Mouse (Mus musculus): ENCODE measurements around the gene Gm20388.
A peak's percentile ranks its signal among the peaks of the same experiment; 100 is the strongest.

Gm20388 gene

DNA sequence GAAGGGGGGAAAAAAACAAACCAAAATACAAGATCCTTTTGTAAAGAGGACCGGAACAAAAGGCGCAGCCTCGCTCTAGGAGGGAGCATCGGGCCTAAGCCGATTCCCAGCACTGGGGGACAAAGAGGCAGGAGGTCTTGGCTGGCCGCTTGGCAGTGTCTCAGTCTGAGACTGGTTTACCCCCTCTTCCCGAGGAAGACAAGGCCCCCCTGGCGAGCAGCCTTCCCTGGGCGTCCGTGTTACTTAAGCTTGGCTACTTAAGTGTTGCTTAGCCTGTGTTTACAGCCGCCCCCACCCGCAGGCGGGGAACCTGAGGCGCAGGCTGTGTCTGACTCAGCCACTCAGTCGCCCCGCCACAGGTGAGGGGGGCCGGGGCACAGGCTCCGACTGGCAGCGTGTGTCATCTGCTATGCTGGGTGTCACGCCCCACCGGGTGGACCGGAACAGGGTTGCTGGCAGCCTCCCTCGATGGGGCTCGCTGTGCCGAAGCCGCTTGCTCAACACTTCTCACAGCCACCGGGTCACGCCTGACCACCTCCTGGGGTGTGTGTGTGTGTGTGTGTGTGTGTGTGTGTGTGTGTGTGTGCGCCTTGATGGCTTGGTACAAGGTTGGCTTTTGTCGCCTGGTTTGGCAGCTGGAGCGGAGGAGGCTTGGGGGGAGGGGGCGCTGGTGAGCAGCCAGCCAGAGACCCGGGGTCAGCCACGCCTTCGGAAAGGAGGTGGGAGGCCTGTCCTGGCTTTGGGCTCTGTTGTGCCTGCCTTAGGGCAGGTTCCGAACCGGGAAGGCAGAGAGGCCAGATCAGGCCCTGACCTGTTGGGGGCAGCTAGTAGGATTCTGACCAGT is 628.0 kb downstream of the Gm20388 start:
- peak; percentile 90 to 93 for DNase-seq

DNA sequence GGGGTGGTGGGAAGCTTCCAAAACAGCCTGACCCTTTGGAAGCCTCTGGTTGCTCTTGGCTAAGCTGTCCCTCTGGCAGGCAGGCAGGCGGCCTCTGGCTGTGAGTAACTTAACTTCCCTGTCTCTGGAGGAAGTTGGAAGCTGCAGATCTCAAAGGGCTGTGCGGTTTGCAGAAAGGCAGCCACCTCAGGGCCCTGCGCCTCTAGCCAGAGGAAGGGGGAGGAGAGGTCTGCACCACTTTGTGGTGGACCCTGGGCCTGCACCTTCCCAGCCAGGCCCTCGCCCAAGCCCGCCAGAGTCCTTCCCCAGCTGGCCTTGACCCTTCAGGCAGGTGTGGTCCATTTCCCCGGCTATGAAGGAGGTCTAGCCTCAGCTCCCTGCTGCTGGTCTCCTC is 628.7 kb downstream of the Gm20388 start:
- peak; percentile 60 to 66 for DNase-seq

DNA sequence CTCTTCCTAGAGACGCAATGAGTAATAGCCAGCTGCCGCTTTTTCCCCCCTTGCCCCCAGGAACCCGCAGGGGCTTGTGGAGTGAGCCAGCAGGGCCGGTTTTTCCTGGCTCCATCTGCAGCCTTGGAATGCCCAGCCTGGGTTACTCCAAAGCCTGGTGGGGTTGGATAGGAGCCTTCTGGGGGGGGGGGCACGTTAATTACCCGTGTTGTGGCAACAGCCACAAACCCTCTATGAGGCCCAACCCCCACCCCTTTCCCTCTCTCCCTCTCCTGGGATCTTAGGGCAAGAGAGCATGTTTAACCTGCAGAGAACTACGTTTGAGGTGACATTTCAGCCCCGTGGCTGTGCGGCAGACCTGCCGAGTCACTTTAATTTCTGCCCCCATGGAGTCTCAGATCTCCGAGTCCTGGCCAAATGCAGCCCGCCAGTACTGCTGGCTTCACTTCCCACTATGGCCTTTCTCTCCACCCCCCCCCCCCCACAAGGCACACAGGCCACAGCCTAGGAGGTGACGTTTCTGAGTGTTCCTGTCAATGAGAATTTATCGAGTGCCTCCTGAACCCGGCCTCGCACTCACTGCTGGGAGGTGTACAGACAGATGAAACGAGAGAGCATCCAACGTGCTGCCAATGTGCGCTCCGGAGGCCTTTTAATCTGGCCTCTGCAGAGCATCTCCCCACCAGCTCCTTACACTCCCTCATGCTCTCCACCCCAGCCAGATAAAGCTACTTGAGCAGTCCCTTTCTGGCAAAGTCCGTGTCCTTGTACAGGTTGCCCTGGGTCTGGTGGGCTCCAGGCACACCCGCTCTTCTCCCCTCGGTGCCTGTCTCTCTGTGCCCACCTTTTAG is 629.4 kb downstream of the Gm20388 start:
- no peak for DNase-seq

DNA sequence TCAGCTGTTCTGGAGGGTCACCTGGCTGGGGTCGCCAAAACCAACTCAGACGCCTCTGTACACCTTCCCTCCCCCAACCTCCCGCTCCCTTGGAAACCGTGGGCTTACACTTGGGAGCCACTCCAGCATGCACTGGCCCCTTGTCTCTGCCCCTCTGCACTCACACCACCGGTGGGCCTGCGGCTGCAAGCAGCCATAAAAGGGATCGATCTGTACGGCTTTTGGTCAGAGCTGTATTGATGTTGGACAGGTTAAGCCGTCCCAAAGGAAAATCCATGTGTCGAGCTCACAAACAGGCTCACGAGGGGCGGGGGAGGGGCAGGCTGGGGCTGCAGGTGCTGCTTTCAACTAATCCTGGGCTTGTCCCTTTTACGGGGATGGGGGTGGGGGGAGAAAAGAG is 632.4 kb downstream of the Gm20388 start:
- DNase-seq: no peak

DNA sequence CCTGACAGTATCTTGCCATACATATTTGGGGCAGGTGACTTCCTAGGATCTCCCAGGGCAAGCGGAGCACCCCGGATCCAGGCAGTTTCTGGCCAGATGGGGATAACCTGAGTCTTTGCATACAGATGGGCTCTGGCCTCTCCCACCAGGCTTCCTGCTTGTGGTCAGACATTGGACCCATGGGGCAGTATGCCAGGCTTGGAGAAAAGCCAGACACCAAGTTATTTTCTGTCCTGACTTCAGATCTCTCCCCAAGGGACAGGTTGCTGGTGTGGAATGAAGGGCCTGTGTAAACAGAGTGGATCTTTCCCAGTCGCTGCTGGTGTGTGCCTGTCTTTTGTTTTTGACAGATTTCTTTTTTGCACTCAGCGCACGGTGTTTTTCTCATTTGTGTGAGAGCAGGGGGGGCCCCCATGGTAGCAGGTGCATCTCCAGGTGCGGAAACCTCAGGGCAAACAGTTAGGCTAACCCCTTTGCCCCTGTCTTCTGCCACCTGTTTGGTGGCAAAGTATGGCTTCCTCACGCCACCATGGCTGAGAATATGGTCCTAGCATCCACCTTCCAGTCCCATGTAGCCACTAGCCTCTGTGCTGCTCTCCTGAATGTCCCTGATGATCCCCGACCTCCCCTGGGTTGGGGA is 632.9 kb downstream of the Gm20388 start:
- DNase-seq: peak; percentile 64 to 81

DNA sequence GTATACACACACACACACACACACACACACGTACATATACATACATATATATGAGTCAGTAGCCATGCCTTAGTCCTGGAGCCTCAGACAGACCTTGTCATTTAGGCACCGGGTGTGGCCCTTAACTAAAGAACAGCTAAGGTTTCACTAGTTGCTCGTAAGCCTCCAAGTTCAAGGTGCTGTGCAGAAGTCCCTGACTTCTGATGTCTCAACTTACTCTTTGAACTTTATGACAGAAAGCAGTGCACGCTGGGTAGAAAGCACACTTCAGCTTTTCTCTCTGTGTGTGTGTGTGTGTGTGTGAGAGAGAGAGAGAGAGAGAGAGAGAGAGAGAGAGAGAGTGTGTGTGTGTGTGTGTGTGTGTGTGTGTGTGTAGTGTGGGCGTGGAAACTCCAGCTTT is 633.5 kb downstream of the Gm20388 start:
- DNase-seq: peak in 1 of 2 experiments; percentile 67

DNA sequence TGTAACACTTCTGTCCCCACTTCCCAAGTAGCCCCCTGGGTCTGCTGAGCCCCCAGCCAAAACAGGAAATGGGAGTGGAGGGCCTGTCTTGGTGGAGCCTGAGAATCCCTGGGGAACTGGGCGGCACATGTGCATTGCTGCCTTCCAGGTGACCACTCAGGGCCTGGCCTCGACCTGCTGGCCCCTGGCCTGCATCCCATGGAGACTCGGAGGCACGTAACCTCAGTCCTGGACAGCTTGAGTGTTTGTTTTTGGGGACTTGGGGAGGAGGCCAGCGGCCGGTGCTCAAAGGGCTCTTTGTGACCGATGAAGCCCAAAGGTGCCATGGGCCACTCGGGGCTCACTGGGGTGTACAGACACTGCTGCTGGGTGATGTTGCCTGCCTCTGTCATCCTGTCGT is 636.9 kb downstream of the Gm20388 start:
- DNase-seq: no peak

DNA sequence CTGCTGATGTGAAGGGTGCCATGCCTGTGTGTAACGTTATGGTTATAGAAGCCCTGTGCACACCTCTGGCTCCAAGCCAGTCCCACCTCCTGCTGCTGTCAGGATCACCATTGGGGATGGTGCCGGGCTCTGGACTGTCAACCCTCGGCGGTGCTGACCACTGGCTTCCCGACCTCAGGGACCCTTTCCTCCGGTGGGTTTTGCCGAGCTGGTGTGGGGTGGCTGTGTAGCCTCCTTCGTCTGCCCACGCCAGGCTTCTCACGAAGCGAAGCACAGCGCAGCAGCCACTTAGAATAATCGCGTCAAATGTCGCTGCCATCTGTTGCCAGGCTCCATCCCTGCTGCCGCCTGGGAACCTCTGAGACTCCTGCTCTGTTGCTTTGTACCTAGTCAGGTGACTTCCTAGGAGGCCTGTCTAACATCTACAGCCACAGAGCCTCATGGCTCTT is 637.7 kb downstream of the Gm20388 start:
- no peak for DNase-seq

DNA sequence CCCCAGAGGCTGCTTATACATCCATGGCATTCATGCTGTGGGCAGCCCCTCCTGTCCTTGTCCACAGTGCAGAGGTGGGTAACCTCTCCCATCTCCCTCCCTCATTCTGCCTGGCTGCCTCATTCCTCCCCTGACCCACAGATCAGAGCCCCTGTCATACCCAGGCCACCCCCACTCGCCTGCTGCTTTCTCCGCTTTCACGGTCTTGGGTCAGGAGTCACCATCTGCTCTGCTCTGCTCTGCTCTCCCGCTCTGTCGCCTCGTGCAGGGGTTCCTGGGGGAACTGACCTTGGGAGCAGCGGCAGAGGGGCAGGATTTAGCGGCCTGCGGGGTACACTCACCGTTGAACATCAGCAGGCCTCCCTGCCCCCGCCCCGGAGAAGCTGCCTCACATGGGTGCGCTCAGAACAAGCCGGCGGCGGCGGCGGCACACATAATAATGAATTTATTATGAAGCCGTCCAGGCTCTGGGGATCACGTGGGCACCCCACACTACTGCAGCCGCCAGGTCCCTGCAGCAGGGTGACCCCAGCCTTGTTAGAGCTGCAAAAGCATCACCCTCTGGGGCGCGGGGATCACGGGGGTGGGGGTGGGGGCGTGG is 638.8 kb downstream of the Gm20388 start:
- no peak for DNase-seq

DNA sequence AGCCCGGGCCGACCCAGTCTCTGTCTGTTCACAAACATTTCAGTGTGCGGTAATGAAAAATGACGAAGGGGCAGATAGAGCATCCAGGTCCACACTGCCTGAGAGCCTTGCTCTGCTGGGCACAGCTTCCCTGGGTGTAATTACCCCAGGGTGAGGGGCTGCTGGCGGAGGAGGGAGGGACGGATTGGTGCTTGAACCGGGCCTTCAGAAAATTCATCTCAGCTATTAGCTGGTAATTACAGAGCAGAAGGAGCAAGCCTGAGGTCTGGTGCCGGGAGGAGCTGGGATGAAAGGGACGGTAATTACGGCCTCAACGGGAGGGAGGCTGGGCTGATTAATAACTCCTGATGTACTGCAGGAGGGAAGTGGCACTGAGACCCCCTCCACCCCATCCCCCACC is 639.3 kb downstream of the Gm20388 start:
- DNase-seq: no peak

DNA sequence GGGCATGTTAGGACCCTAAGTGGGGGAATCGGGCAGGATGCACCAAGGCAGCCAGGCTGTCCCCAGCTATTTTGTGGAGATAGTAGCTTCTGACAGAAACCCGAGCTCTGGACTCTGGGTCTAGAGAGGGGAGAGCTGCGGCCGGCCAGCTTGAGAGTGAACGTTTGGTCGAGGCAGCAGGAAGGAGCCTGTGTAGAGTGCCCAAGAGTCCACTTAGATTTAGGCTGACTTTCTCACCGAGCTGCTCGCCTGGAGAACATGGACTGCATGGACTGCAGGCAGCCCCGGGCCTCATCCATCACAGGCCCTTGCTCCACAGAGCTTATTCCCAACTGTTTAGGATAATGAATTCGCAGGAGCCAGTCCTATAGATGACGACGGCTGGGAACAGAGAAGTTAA is 639.8 kb downstream of the Gm20388 start:
- no peak for DNase-seq

DNA sequence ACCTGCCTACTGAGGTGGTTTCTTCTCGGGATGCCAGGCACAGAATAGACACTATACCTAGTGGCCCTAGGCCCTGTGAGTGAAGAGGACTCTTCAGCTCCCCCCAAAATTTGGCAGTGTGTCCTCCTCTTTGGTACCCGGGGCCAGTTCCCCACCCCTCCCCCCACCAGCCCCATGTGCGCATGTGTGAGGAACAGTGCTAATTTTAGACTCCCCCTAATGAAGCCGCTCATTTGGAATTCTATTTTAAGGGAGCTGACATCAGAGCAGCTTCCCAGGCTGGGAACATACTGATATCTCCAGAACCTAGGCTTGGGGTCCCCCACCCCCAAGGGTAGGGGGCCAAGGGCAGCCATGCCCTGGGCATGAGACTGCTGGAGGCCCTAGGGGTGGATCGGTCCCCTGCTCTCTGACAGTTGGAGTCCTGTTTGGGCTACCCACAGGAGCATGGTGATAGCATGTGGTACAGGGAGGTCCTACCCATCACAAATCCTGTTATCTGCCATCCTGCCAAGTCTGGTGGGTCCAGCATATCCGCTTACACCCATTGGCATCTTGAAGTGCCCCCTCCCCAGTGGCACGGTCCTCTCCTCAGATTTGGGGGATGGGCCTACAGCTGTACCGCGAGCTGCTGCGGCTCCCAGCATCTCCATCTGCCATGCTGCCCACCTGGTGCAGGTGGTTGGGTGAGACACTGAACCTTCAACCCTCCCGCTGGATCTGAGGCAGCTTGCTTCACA is 640.5 kb downstream of the Gm20388 start:
- DNase-seq: peak in 1 of 2 experiments; percentile 19

DNA sequence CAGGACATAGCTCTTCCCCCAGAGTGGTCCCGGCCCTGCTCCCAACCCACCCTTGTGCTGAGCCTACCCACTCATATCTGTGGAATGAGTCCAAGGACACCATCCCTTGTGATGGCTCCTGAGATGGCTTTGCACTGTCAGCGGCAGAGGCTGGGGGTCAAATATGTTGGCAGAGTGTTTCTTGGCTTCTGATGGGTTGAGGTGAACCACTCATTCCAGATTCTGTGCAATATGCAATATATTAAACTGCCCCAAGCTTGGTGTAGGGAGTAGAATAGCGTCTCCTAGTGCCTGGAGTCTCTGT is 641.0 kb downstream of the Gm20388 start:
- DNase-seq: no peak

DNA sequence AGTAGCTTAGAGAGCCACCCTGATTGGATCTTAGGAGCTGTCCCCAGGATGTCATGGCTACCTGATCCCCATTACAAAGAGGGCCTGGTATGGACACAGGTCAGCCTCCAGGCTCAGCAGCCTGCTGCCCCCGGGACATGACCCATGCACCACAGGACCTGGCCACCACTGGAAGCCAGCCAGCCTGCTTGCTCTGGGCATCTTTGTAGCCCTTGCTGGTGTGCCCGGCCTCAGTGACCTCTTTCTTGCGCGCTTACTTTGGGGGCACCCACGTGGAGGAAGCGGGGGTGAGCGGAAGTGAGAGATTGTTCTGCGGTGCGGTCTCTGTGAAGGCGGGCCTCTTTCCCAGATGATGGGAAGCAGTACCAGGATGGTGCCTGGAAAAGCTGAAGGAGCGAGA is 641.9 kb downstream of the Gm20388 start:
- DNase-seq: no peak

DNA sequence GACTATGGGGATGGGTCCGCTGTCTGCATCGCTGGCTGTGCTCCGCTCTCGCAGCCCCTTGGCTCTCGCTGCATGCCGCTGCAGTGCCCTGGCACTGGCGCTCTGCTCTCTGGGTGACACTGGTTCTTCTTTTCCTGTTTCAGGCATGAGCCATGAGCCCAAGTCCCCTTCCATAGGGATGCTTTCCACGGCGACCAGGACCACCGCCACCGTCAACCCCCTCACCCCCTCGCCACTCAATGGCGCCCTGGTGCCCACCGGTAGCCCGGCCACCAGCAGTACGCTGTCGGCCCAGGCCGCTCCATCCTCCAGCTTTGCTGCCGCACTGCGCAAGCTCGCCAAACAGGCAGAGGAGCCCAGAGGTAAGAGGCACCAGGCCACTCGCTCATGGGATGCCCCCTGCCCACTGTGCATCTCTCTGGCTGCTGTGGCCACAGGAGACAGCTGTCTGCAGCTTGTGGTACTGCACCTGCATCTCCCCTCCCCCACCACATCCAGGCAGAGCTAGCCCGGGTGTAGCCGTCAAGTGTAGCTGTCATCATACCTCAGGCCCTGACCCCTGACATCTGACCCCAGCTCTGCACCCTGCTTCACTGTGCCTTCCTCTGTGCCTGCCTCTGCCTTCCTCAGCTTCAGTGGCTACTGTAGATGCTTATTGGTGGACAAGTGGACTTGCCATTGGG is 642.9 kb downstream of the Gm20388 start:
- DNase-seq: peak; percentile 60 to 70

DNA sequence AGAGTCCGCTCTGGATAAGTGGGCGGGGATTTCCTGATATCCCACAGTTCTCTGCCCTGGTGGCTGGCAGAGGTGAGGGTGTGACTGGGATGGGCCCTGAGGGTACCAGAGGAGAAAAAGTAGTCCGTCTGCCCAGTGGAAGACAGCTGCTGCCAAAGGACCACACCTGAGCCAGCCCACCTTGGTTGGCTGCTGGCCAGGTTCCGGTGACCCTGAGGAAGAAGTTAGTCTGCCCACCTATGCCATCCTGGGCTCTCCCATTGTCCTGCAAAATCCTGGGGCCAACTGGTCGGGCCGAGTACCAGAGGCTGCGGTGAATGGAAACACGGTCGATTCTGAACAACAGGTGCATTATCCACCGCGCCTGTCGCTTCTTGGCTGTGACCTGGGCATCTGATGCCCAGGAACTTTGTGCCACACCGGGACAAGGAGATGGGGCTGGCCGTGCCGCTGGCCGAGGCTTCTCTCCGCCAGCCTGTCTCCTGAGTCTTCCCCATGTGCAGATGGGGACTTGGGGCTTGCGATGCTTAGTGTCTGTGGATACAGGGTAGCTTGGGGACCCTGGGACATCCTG is 643.9 kb downstream of the Gm20388 start:
- no peak for DNase-seq

DNA sequence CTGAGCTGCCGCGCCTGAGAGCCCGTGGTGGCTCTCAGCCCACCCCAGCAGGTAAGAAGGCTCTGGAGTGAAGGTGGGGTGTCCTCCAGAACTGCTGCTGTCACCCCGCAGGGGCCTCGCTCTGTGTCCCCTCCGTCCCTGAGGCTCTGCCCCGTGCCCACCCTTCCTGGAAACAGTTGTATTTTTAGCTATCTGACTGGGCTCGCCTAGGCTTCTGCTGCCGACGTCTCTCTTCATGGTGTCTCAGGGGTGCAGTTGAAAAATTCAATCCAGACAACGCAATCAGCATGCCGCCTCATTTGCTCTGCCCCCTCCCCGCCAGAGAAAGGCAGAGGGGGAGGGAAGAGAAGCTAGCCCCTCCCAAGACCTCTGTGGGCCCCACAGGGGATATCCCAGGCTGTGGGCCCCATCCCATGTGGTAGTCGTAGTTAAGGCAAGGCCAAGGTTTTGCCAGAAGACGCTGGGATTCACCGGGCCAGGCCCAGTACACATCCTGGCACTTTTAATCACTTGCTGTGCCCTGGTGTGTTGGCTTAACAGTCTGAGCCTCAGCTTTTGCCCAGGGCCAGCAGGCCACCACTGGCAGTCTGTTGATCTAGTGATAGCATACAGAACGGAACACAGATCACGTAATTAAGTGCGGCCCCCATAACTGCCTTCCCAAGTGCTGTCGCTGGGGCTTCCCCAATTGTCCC is 645.7 kb downstream of the Gm20388 start:
- DNase-seq: no peak

DNA sequence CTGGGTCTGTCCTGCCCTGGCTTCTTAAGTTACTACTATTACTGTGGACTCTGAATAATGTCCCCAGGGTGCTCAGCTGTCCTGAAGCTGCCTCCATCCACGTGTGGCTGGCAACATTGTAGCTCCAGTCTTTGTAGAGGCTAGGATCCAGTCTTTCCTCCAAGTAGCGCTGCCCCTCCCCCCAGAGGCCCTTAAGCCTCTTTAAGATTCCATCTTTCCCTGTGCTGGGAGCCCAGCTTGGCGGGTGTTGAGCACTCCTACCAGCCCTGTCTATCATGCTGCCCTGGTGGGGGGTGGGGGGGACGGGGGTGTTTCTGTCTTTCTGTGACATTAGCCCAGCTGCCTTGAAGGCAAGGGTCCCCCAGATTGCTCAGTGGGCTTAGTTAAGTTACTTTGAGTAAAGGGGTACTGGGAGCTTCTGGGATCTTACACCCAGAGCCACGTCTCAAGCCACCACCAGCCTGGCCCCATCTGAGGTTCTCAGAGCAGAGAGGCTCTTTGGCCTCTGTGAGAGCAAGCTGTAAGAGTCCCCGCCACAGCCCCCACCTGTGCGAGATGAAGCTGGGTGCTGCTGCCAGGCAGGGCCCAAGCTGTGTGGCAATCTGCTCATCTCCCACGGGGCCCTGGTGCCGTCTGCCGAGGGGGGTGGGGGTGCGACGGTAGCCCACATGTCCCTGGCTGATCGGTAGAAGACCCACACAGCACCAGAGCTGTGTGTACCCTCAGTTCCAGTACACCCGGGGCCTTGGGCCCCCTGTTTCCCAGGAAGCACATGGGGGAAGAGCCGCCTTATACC is 646.7 kb downstream of the Gm20388 start:
- DNase-seq: no peak

DNA sequence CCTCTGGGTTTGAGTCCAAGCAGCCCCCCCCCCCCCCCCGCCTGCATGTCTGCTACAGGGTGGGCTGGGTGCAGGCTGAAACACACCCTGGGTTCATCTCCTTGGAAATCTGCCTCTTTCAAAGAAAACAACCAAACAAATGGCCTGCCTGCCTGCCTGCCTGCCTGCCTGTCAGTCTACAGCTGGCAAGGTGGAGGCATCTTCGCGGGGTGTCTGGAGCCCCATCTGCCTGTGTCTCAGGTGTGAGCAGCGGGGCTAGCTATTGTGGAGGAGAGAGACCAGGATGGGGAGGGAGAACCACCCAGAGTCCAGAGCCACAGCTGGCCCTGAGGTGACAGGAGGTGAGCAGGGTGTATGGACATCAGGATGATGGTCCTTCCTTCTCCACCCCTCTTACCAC is 647.5 kb downstream of the Gm20388 start:
- no peak for DNase-seq

DNA sequence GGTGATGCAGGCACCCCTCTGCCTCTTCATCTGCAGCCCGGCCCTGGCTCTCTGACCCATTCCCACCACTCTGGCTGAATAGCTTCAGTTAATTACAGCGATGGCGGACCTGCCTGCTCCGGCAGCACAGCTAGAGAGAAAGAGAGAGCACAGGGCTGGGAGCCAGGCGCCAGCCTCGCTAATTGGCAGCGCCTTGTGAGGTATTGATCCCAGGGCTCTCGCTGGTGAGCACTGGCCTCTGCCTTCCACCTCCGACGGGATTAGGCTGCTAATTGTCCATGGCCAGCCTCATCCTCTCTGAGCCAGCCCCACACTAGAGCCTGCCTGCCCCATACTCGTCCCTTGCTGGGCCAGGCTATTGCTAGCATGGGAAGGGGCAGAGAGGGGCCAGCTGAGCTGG is 649.0 kb downstream of the Gm20388 start:
- DNase-seq: no peak
